Mouse (Mus musculus): ENCODE measurements around the gene Oxgr1. TPM values are rescaled to one million over a fixed set of nuclear protein-coding genes. Genes with fewer than 3 reads are reported as not detected.
"Not testable (repeated sequence)": the region's sequence is repeated elsewhere in the genome, so short reads cannot be mapped to it uniquely, and the experiment has no call there.

The Oxgr1 gene
- polyA plus RNA-seq, 1 experiment: not detected

DNA sequence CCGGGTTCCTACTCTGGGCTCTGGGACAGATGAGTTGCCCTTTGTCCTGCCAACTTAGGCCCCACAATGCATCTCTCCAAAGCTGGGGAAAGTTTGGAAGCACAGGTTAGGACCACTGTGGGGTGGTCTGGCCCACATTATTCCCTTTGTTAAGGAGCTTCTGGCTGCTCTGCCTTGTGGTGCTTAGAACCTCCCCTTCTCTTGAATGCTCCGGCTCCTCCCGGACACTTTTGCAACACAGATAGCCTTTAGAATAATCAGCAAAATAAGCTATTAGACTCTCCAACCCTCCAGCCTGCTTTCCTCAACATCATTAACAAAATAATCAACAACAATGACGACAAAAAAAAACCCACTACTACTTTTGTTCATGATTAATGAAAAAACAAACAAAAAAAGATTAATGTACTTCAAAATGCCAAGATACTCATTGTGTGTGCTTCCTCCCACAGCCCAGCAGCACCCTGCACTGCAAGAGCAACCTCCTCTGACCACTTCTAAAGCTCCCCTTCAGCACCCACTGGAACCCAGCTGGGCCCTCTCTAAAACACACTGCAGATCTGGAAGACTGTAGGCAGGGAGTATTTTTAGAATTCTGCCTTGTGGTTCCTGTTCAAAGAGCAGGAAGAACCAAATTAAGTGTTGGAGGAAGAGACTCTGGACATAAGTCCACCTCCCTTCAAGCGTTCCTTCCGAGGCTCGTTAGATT lies 53.1 kb downstream of the Oxgr1 start:
- no peak overlapping the region for H3K9ac ChIP-seq (ENCODE audit: low read depth, poor library complexity, severe bottlenecking)
- no peak overlapping the region for H3K4me3 ChIP-seq (ENCODE audit: low read depth, low read length)
- H3K27me3 ChIP-seq (ENCODE audit: control insufficient read depth, insufficient read depth, low read length, poor library complexity, severe bottlenecking): no peaks in the 10 kb centered on the region

GRCm38 (mm10) chr14:119987257-119987656 lies 55.0 kb downstream of the Oxgr1 start:
- Histone ChIP-seq H3K4me3 (ENCODE audit: low read depth, low read length) (no peak overlapping the region), H3K4me1 (ENCODE audit: control insufficient read depth, insufficient read depth, low read length) (no peaks in the 10 kb centered on the region), H3K36me3 (ENCODE audit: control insufficient read depth, insufficient read depth, low read length, poor library complexity, severe bottlenecking) (no peaks in the 10 kb centered on the region), H3K9me3 (replicated peaks; ENCODE audit: control insufficient read depth, insufficient read depth, low read length, poor library complexity, severe bottlenecking) (no peaks in the 10 kb centered on the region; the same call in 1 of the 2 replicates), H3K27ac (ENCODE audit: insufficient read depth, low read length) (no peak overlapping the region), H3K27me3 (ENCODE audit: control insufficient read depth, insufficient read depth, low read length, poor library complexity, severe bottlenecking) (no peaks in the 10 kb centered on the region), H3K9ac (ENCODE audit: low read depth, poor library complexity, severe bottlenecking) (no peak overlapping the region)
- no peak for TF ChIP-seq EP300 (IDR thresholded peaks at IDR 0.05; ENCODE audit: insufficient read depth, low read depth, low read length)
- no peak for TF ChIP-seq CTCF (IDR thresholded peaks at IDR 0.05; ENCODE audit: low read depth, low read length)
- no peak for TF ChIP-seq POLR2A (IDR thresholded peaks at IDR 0.05; ENCODE audit: insufficient read depth, low read length)

More for the DNA sequence above, 53.1 kb downstream of the Oxgr1 start:
- Histone ChIP-seq H3K36me3 (ENCODE audit: control insufficient read depth, insufficient read depth, low read length, poor library complexity, severe bottlenecking) (no peaks in the 10 kb centered on the region), H3K4me1 (ENCODE audit: control insufficient read depth, insufficient read depth, low read length) (no peaks in the 10 kb centered on the region), H3K9me3 (replicated peaks; ENCODE audit: control insufficient read depth, insufficient read depth, low read length, poor library complexity, severe bottlenecking) (no peaks in the 10 kb centered on the region; the same call in 1 of the 2 replicates), H3K27ac (ENCODE audit: insufficient read depth, low read length) (no peak overlapping the region)
- TF ChIP-seq POLR2A (IDR thresholded peaks at IDR 0.05; ENCODE audit: insufficient read depth, low read length): no peak
- TF ChIP-seq EP300 (IDR thresholded peaks at IDR 0.05; ENCODE audit: insufficient read depth, low read depth, low read length): no peak

DNA sequence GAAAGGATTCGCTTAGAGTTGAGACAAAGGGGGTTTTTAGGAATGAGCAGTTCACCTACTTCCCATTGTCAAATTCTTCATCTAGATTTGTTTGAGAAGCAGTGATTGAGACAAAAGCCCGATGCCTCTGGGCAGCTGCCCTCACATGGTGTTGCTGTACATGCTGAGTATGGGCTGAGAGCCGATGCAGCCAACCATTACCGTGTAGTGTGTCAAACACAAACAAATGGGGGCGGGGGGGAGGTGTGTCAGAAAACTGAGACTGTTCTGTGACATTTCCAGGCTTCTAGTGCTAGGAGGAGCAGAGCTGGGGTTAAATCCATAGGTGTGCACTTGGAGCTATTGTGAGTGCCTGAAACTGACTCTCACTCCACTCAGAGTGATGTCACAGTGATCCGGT lies 55.5 kb downstream of the Oxgr1 start:
- no peaks in the 10 kb centered on the region for H3K27me3 ChIP-seq (ENCODE audit: control insufficient read depth, insufficient read depth, low read length, poor library complexity, severe bottlenecking)
- no peak overlapping the region for H3K4me3 ChIP-seq (ENCODE audit: low read depth, low read length)
- H3K36me3 ChIP-seq (ENCODE audit: control insufficient read depth, insufficient read depth, low read length, poor library complexity, severe bottlenecking): no peaks in the 10 kb centered on the region
- H3K27ac ChIP-seq (ENCODE audit: insufficient read depth, low read length): no peak overlapping the region
- no peaks in the 10 kb centered on the region; the same call in 1 of the 2 replicates for H3K9me3 ChIP-seq (replicated peaks; ENCODE audit: control insufficient read depth, insufficient read depth, low read length, poor library complexity, severe bottlenecking)
- no peak overlapping the region for H3K9ac ChIP-seq (ENCODE audit: low read depth, poor library complexity, severe bottlenecking)
- TF ChIP-seq EP300 (IDR thresholded peaks at IDR 0.05; ENCODE audit: insufficient read depth, low read depth, low read length) (no peak), POLR2A (IDR thresholded peaks at IDR 0.05; ENCODE audit: insufficient read depth, low read length) (no peak), CTCF (IDR thresholded peaks at IDR 0.05; ENCODE audit: low read depth, low read length) (no peak)
- no peaks in the 10 kb centered on the region for H3K4me1 ChIP-seq (ENCODE audit: control insufficient read depth, insufficient read depth, low read length)

GRCm38 (mm10) chr14:119986351-119986750 lies 55.9 kb downstream of the Oxgr1 start:
- not testable (repeated sequence) for H3K4me1 ChIP-seq (ENCODE audit: control insufficient read depth, insufficient read depth, low read length); H3K27ac ChIP-seq (ENCODE audit: insufficient read depth, low read length); H3K27me3 ChIP-seq (ENCODE audit: control insufficient read depth, insufficient read depth, low read length, poor library complexity, severe bottlenecking); H3K4me3 ChIP-seq (ENCODE audit: low read depth, low read length); H3K36me3 ChIP-seq (ENCODE audit: control insufficient read depth, insufficient read depth, low read length, poor library complexity, severe bottlenecking); H3K9me3 ChIP-seq (replicated peaks; ENCODE audit: control insufficient read depth, insufficient read depth, low read length, poor library complexity, severe bottlenecking); H3K9ac ChIP-seq (ENCODE audit: low read depth, poor library complexity, severe bottlenecking)
- TF ChIP-seq EP300 (IDR thresholded peaks at IDR 0.05; ENCODE audit: insufficient read depth, low read depth, low read length): 0 out of 2 replicates have a peak, but pooled peaks have one; percentile 17

GRCm38 (mm10) chr14:119981314-119981713 lies 60.9 kb downstream of the Oxgr1 start:
- Histone ChIP-seq H3K9me3 (replicated peaks; ENCODE audit: control insufficient read depth, insufficient read depth, low read length, poor library complexity, severe bottlenecking) (no peaks in the 10 kb centered on the region; the same call in 1 of the 2 replicates), H3K4me1 (ENCODE audit: control insufficient read depth, insufficient read depth, low read length) (no peaks in the 10 kb centered on the region), H3K27me3 (ENCODE audit: control insufficient read depth, insufficient read depth, low read length, poor library complexity, severe bottlenecking) (no peaks in the 10 kb centered on the region), H3K36me3 (ENCODE audit: control insufficient read depth, insufficient read depth, low read length, poor library complexity, severe bottlenecking) (no peaks in the 10 kb centered on the region), H3K4me3 (ENCODE audit: low read depth, low read length) (no peak overlapping the region), H3K27ac (ENCODE audit: insufficient read depth, low read length) (no peak overlapping the region), H3K9ac (ENCODE audit: low read depth, poor library complexity, severe bottlenecking) (no peak overlapping the region)
- TF ChIP-seq CTCF (IDR thresholded peaks at IDR 0.05; ENCODE audit: low read depth, low read length) (no peak), POLR2A (IDR thresholded peaks at IDR 0.05; ENCODE audit: insufficient read depth, low read length) (no peak), EP300 (IDR thresholded peaks at IDR 0.05; ENCODE audit: insufficient read depth, low read depth, low read length) (no peak)

DNA sequence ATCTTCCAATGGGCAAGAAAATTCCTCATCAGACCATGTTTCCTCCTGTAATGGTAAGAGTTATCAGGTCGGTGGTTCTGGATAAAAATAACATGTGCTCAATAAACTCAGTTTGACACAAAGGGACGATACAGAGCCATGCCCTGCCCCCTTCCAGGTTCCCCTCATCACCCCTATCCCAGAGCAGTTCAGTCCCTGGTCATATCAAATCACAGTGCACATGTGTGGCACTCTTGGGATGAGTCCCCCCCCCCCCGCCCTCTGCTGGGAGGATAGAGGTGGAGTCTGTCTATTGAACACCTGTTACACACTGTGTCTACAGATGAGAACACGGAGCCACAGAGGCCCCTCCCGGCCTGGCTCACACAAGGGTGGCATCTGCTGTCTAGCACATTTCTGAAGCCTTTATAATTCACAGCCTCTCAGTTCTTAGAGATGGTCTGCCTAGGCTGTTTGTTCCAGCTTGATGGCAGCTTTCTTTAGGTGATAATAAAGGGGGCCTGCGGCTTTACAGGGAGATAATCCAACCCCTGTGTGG lies 61.5 kb downstream of the Oxgr1 start:
- Histone ChIP-seq H3K9me3 (replicated peaks; ENCODE audit: control insufficient read depth, insufficient read depth, low read length, poor library complexity, severe bottlenecking) (no peaks in the 10 kb centered on the region; the same call in 1 of the 2 replicates), H3K27ac (ENCODE audit: insufficient read depth, low read length) (no peak overlapping the region), H3K9ac (ENCODE audit: low read depth, poor library complexity, severe bottlenecking) (no peak overlapping the region), H3K4me1 (ENCODE audit: control insufficient read depth, insufficient read depth, low read length) (no peaks in the 10 kb centered on the region), H3K27me3 (ENCODE audit: control insufficient read depth, insufficient read depth, low read length, poor library complexity, severe bottlenecking) (no peaks in the 10 kb centered on the region), H3K36me3 (ENCODE audit: control insufficient read depth, insufficient read depth, low read length, poor library complexity, severe bottlenecking) (no peaks in the 10 kb centered on the region), H3K4me3 (ENCODE audit: low read depth, low read length) (no peak overlapping the region)
- TF ChIP-seq CTCF (IDR thresholded peaks at IDR 0.05; ENCODE audit: low read depth, low read length) (no peak), POLR2A (IDR thresholded peaks at IDR 0.05; ENCODE audit: insufficient read depth, low read length) (no peak), EP300 (IDR thresholded peaks at IDR 0.05; ENCODE audit: insufficient read depth, low read depth, low read length) (no peak)

Other genes with a start within 250 kb of the Oxgr1 start
- 61.8 and 65.4 TPM in 2 replicates for gene Mbnl2, start 233.2 kb upstream of the Oxgr1 start, polyA plus RNA-seq (2011; ENCODE audit: insufficient read depth, insufficient read length, low read depth, missing spikeins)